Mouse (Mus musculus) ES-Bruce4 (cell line): Measurements from ENCODE around the gene Eva1c.

Experiments
- CTCF ChIP-seq: IDR thresholded peaks from one replicate; pipeline ENCODE4 v1.8.1; 2011; ENCODE audit warnings: low read depth, low read length
- POLR2A ChIP-seq: IDR thresholded peaks from one replicate; pipeline ENCODE4 v1.8.1; 2011; ENCODE audit warnings: low read length; ENCODE audit not compliant: insufficient read depth

DNA sequence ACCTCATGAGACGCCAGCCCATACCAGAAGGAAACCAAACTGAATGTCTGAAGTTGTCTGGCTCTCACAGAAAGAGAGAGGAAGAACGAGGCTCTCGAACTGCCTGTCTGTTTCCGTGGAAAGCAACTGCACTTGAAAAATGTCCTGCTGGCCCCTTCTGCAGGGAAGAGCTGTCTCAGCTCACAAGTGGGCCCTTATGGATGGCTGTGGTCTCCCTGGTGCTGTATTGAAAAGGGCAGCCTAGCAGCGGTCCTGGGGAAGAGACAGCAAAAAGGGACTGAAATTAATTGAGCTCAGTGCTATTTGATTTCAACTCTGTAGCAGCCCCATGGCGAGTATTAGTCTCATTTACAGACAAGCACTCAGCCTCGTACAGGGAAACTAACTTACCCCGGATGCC, 10.9 kb downstream of the Eva1c start:
- TF ChIP-seq CTCF, result no peak
- no peak for TF ChIP-seq POLR2A
